Mouse (Mus musculus) large intestine, adult 2 months (tissue): ENCODE results near the gene Skp2. TPM values are rescaled to one million over a fixed set of nuclear protein-coding genes. Genes with fewer than 3 reads are reported as not detected.

Experiments
- DNase-seq: peaks from one replicate; pipeline ENCODE4 v3.0.0-alpha.2; 2012; ENCODE audit warnings: low read depth, low spot score
- WGBS: fragments of 180-500 bp; shearing (Covaris S2); methylation state at CpG from one replicate; pipeline ENCODE4 v1.1.7; 2018; 5-methylcytosine and 5-hydroxymethylcytosine counted together
- polyA plus RNA-seq: library from polyadenylated mRNA; depleted of rRNA; stranded (reverse); fragments of >200 nt; gene quantifications from 2 replicates; pipeline ENCODE4 v1.2.3, GENCODE M21; 2012; rRNA removed

Gene Skp2
- polyA plus RNA-seq, 1 experiment: 2.4 TPM

GRCm38 (mm10) chr15:9079626-9080025, 75.6 kb downstream of the Skp2 start:
- WGBS: 46% methylated on average over 5 of the region's 5 CpGs
- no peak for DNase-seq

DNA sequence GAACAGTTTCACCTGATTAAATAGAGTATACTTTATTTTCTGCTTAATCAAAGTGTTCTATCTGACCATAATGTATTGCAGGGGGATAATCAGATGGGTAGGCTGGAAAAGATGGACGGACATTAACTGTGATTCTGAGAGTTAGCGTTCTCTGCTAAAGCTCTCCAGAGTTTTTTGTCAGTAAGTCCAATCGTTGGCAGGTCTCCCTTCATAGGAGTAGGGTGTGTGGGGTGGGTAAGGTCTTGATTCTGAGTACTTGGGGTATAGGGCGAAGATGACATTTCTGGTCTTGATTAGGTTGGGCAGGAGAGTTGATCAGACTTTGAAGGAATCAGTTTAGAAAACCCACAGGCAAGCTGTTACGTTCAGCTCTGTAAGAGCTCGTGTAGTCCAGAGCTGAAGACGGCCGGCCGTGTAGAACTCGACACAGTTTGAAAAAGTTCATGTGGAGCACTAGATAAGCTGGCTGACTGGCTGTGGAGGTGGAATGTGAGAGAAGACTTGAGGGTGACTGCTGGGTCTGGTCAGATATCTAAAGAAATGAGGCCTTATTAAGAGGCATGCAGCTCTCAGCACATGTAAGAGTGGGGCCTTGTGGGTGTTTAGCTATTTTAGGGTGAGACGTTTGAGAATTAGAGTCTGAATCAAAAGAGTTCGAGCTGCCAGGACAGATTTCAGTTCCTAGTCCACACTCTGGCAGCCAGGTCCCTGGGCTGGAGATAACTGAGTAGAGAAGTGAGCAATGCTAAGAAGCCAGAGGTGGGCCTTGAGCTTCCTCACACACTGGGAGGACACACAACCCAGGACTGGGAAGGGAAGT, 76.5 kb downstream of the Skp2 start:
- 83% methylated on average over 12 of the region's 12 CpGs for WGBS
- no peak for DNase-seq

DNA sequence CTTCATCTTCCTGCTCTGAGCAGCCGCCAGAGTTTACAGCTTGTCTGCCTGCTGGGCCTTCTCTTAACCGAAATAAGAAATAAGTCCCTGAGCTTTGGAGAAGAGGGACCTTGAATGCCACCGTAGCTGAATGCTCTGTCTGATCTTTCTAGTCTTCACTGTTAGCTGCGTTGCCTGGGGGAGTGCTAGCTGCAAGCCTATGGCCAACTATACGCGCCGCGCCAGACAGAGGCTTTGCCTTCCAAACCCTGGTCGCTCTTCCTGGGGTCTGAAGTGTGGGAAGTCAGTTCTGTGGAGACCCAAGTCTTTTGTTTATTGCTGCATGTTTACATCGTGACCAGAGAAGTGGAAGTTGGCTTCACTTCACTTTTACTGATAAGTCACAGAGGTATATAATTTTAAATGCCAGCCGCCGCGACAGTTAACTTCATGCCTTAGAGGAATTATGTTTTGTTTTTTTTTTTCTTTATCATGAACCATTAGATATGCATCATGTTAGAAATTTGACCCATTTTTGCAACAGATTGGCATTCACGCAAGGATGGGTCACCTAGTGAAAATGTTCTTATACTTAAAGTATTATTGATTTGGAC, 79.5 kb downstream of the Skp2 start:
- DNase-seq: no peak

DNA sequence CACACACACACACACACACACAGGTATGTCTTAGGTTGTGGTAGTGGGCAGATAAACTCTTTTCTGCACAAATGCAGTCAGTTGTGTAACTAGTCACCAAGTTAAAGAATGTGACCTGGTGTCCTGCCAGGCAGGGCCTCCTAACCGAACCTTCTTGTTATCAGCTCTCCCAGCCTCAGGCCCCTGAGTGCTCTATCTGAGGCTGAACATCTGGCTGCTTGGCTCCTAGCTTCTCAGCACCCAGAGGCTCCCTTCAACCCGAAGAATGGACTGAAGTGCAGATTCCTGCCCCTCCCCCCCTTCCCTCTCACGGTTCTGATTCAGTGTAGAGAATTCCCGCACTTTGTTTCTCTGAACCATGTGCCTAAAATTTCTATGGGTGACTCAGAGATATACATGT, 80.6 kb downstream of the Skp2 start:
- 24% methylated on average over 4 of the region's 4 CpGs for WGBS
- no peak for DNase-seq

More for the DNA sequence above, 79.5 kb downstream of the Skp2 start:
- 76% methylated on average over 14 of the region's 14 CpGs for WGBS

- no peak for DNase-seq
- WGBS: 31% methylated on average over 2 of the region's 2 CpGs
These were observed 81.1 kb downstream of the Skp2 start for GRCm38 (mm10) chr15:9074139-9074538.

DNA sequence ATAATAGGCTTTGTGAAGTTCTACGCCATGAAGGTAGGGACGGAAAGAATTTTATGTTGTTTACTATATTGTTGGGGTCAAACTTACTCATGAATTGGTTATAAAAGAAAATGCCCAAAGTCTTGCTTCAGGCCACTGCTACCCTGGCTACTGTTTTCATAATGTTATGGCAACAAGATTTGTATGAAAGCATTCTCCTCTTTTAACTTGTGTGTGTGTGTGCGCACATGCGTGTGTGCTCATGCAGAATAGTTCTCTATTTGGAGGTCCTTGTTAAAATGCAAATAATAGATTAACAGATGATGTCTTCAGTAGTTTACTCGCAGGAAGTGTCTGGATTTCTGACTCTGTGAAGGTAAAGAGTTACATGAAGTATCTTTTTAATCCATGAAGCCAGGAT, 81.5 kb downstream of the Skp2 start:
- no peak for DNase-seq
- 67% methylated on average over 5 of the region's 5 CpGs for WGBS

- DNase-seq: no peak
- 13% methylated on average over 12 of the region's 12 CpGs for WGBS
These were observed 82.1 kb downstream of the Skp2 start for GRCm38 (mm10) chr15:9073067-9073608.

GRCm38 (mm10) chr15:9072630-9073029, 82.6 kb downstream of the Skp2 start:
- no peak for DNase-seq
- under 1% methylated on average over 5 of the region's 5 CpGs for WGBS

GRCm38 (mm10) chr15:9071556-9072544, 83.4 kb downstream of the Skp2 start:
- under 1% methylated on average over 65 of the region's 66 CpGs for WGBS
- DNase-seq: no peak

DNA sequence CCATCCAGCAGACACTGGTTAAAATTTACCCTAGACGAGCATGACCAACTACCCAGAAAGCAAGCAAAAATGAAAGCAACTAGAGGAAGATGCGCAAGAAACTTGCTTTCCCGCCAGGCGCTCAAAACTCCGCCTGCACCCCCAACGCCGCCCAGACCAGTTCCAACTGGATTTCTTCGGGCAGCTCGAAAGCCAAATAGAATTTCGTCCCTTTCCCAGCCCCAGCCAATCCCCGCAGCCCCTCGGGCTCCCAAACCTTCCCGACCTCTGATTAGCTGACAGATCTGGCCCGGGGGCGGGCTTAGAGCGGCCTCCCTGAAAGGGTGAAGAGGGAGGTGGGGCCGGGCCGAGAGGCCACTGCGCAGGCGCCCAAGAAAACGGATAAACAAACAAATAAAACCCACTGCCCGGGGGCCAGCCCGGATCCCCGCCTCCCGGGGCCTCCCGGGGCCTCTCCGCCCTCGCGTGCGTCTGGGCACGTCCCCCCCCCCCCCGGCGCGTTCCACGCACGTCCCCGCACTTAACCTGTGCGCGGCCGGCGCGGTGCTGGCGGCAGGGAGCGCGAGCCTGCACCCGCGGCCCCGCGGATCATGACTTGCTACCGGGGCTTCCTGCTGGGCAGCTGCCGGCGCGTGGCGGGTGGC, 84.2 kb downstream of the Skp2 start, which contains the start of gene Nadk2:
Gene Nadk2 (plus strand): TSS at position 349 of the 644 bp plus-strand sequence.
- peak; percentile 85 for DNase-seq
- 2% methylated on average over 46 of the region's 54 CpGs for WGBS

DNA sequence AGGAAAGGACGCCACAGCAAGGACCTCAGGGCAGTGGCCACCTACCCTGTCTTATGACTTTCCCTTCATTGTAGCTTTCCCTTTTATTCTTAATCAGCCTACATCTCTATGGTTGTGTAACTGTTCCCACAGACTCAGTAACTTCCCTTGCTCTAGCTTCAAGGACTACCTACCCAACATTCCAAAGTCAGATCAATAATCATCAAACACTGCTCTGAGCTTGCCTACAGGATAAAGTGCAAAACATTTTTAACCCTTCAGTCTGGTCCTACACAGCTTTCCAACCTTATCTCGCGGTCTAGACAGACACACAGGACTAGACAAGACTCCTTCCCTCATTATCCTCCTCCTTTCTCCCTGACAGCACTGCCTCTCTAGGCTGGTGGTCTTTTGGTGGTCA, 84.9 kb downstream of the Skp2 start:
- no peak for DNase-seq
- WGBS: 4% methylated on average over 3 of the region's 3 CpGs

DNA sequence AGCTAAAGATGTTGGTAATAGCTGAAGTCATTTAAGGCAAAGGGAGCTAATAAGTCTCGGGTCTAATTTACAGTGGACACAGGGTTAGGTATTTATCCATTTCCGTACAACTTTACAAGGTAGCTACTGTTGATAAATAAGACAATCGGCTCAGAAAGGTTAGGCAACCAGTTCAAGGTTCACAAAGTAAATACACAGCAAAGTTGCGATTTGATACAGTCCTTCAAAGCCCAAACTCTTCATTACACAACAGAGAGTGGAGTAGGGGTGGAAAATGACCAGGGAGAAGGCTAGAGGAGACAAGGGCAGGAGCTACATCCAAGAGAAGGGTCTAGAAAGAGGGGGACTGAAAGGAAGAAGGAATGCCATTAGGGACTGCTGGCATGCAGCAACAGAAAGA, 86.3 kb downstream of the Skp2 start:
- 38% methylated on average over 4 of the region's 4 CpGs for WGBS
- DNase-seq: no peak

Other genes starting within 250 kb of the Skp2 start
- 0.07 TPM in 1 of 2 replicates, not detected in the other for gene Ranbp3l, start 187.5 kb downstream of the Skp2 start, polyA plus RNA-seq
- 9.2 and 14.2 TPM in 2 replicates for gene Nadk2, start 84.2 kb downstream of the Skp2 start, polyA plus RNA-seq
- 4.9 and 11.9 TPM in 2 replicates for gene Lmbrd2, start 14.9 kb downstream of the Skp2 start, polyA plus RNA-seq
- not detected in 2 replicates for gene Ugt3a1, start 121.5 kb upstream of the Skp2 start, polyA plus RNA-seq
- 0.04 TPM in 1 of 2 replicates, not detected in the other for gene Ugt3a2, start 180.1 kb upstream of the Skp2 start, polyA plus RNA-seq